Mouse (Mus musculus): ENCODE results near the gene Zfp672. TPM values are rescaled to one million over a fixed set of nuclear protein-coding genes. Genes with fewer than 3 reads are reported as not detected.
"Not testable (repeated sequence)": the region's sequence is repeated elsewhere in the genome, so short reads cannot be mapped to it uniquely, and the experiment has no call there.

The Zfp672 gene
- total RNA-seq (2017), result 33.9 to 39.8 TPM (median 36.0 TPM) in 3 replicates

GRCm38 (mm10) chr11:58330276-58331148, at the start of gene Zfp672, which contains the start of gene Sh3bp5l:
Gene Zfp672, minus strand, starts transcription at chr11:58330339.
Gene Sh3bp5l, plus strand, starts transcription at chr11:58330724.
- ATAC-seq (replicated peaks; ENCODE audit: insufficient number of reproducible peaks, low FRiP score, low TSS enrichment, poor library complexity, severe bottlenecking), result peak; percentile 85

DNA sequence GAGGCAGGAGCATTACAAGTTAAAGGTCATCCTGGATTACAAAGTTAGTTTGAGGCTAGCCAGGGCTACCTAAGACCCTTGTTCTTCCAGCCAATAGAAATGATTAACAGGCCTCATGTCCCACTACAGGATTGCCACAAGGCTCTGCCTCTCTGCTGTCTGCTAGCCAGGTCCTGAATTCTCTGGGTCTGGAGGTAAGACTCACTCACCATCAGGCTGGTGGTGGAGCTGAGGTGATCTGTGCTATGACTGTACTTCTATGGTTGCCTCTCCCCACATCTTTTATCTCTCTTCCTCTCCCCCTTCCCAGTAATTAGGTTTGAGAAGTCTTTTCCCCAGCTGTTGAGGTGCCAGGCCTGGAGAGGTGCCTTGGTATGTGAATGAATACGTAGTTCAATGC, 49.4 kb upstream of the Zfp672 start:
- ATAC-seq (replicated peaks; ENCODE audit: insufficient number of reproducible peaks, low FRiP score, low TSS enrichment, poor library complexity, severe bottlenecking), result no peak

DNA sequence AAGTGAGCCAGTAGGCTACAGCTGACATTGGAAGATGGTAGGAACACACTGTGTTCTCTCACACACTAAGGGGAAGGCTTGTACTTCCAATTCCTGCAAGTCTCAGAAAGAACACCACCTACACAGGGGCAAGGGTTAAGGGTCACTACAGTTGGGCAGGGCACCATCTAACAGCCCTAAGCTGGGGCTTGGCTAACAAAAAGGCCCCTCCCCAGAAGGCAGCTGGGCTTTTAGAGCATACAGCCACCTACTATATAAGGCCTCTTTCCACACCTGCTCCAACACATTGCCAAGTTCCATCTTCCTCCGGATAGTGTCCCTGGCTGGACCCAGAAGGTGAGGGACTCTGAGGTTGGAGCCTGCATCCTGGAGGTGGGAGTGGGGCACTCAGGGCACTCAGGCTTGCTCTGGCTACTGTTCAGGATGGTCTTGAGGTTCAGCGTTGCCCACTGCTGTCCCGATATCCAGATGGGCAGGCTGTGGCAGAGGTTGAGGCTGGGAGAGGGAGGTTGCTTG, 48.7 kb upstream of the Zfp672 start, which contains the start of gene Lypd8:
Lypd8 (plus strand) TSS at position 281 of the 516 bp plus-strand sequence.
- ATAC-seq (replicated peaks; ENCODE audit: insufficient number of reproducible peaks, low FRiP score, low TSS enrichment, poor library complexity, severe bottlenecking), result no peak

DNA sequence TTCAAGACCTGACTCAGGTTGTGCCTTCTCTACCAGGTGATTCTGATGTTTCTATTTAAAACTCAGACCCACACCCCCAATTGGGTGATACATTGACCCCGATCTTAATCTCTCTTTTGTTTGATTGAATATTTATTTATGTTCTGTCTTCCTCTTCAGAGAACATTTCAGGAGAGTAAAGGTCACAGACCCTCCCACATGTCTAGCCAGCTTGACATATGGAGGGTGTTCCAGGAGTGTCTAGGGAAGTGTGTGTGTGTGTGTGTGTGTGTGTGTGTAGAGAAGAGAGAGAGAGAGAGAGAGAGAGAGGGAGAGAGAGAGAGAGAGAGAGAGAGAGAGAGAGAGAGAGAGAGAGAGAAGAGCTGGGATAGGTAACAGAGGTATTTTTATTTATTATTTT, 47.5 kb upstream of the Zfp672 start:
- ATAC-seq (replicated peaks; ENCODE audit: insufficient number of reproducible peaks, low FRiP score, low TSS enrichment, poor library complexity, severe bottlenecking), result no peak

- no peak for ATAC-seq (replicated peaks; ENCODE audit: insufficient number of reproducible peaks, low FRiP score, low TSS enrichment, poor library complexity, severe bottlenecking)
Measured at GRCm38 (mm10) chr11:58377273-58377672, 47.1 kb upstream of the Zfp672 start.

DNA sequence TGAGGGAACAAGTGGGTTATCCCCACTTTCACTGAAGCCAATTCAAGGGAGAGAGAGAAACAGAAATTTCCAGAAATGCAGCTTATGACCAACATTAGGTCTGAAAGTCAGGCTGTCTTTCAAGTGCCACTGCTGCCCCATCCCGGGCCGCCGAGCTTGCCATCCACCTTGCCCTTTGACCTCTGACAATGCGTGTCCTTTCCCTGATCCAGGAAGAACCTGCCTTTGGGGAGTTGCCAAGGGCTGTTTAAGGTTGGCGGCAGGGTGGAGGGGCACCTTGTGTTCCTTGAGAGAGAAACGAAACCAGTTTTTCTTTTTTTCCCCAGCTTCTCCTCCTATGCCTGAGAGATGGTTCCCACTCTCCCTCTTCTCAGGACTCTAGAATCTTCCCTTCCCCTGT, 36.1 kb upstream of the Zfp672 start:
- not testable (repeated sequence) for ATAC-seq (replicated peaks; ENCODE audit: insufficient number of reproducible peaks, low FRiP score, low TSS enrichment, poor library complexity, severe bottlenecking)

DNA sequence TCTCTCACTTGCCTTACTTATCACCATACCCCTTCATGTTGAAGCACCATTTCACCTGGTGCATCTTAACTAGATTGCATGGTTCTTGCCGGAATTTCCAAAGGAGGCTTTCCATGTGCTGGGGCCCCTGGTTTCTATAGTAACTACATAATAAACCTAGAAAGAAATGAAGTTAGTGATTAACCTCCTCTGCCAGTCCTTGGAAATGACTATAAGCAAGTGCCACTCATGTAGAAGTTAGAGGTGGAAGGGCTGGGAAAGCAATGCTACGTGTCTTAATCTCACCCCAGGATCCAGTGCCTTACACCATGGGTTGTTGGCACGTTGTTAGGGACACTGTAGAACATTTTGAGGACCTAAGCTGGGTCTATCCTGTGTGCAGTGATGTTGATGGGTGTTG, 34.3 kb upstream of the Zfp672 start:
- no peak for ATAC-seq (replicated peaks; ENCODE audit: insufficient number of reproducible peaks, low FRiP score, low TSS enrichment, poor library complexity, severe bottlenecking)

- not testable (repeated sequence) for ATAC-seq (replicated peaks; ENCODE audit: insufficient number of reproducible peaks, low FRiP score, low TSS enrichment, poor library complexity, severe bottlenecking)
Measured at GRCm38 (mm10) chr11:58362562-58362961, 32.4 kb upstream of the Zfp672 start.

GRCm38 (mm10) chr11:58357844-58358534, 27.9 kb upstream of the Zfp672 start:
- no peak for ATAC-seq (replicated peaks; ENCODE audit: insufficient number of reproducible peaks, low FRiP score, low TSS enrichment, poor library complexity, severe bottlenecking)

DNA sequence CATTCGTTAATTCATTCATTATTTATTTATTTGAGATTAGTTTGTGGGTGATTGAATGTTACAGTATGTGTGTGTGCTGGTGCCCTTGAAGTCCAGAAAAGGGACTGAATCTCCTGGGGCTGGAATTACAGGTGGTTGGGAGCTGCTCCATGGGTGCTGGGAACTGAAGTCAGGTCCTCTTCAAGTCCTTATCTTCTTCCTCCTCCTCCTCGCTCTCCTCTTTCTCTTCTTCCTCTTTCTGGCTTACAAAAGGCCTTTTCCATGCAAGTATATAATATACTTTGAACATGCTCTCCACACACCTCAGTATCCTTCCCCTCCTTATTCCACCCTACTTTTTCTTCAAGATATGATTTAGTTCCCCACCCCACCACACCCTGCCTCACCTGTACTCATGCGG, 26.9 kb upstream of the Zfp672 start:
- ATAC-seq (replicated peaks; ENCODE audit: insufficient number of reproducible peaks, low FRiP score, low TSS enrichment, poor library complexity, severe bottlenecking), result no peak

DNA sequence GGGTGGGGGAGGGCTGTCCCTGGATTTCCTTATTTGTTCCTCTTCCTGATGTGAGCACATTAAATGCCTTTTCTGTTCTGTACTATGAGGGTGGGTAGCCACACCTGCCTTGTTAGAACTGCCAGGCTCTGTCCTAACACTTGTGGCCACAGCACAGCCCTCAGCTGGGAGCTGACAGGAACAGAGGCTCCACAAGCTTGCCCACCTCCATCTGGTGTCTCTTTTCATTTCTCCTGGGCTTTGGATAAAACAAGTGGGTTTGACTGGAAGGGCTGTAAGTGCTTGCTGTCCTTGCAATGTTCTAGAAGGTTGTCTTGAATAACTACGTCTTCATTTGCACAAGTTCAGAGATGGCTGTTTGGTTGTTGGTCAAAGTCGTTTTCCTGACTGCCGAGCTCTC, 24.8 kb upstream of the Zfp672 start:
- ATAC-seq (replicated peaks; ENCODE audit: insufficient number of reproducible peaks, low FRiP score, low TSS enrichment, poor library complexity, severe bottlenecking), result no peak

- no peak for ATAC-seq (replicated peaks; ENCODE audit: insufficient number of reproducible peaks, low FRiP score, low TSS enrichment, poor library complexity, severe bottlenecking)
Measured at GRCm38 (mm10) chr11:58354476-58354875, 24.3 kb upstream of the Zfp672 start.

- no peak for ATAC-seq (replicated peaks; ENCODE audit: insufficient number of reproducible peaks, low FRiP score, low TSS enrichment, poor library complexity, severe bottlenecking)
Measured at GRCm38 (mm10) chr11:58353709-58354108, 23.6 kb upstream of the Zfp672 start.

GRCm38 (mm10) chr11:58352681-58353548, 22.8 kb upstream of the Zfp672 start:
- ATAC-seq (replicated peaks; ENCODE audit: insufficient number of reproducible peaks, low FRiP score, low TSS enrichment, poor library complexity, severe bottlenecking), result no peak

GRCm38 (mm10) chr11:58351179-58351578, 21.0 kb upstream of the Zfp672 start:
- no peak for ATAC-seq (replicated peaks; ENCODE audit: insufficient number of reproducible peaks, low FRiP score, low TSS enrichment, poor library complexity, severe bottlenecking)

- ATAC-seq (replicated peaks; ENCODE audit: insufficient number of reproducible peaks, low FRiP score, low TSS enrichment, poor library complexity, severe bottlenecking), result no peak
Measured at GRCm38 (mm10) chr11:58350628-58351027, 20.5 kb upstream of the Zfp672 start.

GRCm38 (mm10) chr11:58346745-58347144, 16.6 kb upstream of the Zfp672 start:
- ATAC-seq (replicated peaks; ENCODE audit: insufficient number of reproducible peaks, low FRiP score, low TSS enrichment, poor library complexity, severe bottlenecking), result no peak

- no peak for ATAC-seq (replicated peaks; ENCODE audit: insufficient number of reproducible peaks, low FRiP score, low TSS enrichment, poor library complexity, severe bottlenecking)
Measured at GRCm38 (mm10) chr11:58334746-58335145, 4.6 kb upstream of the Zfp672 start.

DNA sequence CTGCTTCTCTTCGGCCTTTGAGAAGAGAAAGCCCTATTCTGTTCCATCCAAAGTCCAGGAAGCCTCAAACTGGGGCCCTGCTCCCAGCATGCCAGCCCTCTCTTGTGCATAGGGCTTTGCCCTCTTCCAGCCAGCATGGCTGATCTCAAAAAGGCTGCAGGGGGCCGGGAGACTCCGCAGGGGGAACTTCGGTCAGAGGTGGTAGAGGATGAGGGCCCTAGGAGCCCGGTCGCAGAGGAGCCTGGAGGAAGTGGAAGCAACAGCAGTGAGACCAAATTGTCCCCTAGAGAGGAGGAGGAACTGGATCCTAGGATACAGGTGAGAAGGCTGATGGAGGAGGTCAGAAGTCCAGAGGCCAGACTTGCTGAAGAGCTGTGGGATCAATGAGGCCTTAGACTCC, 1.4 kb upstream of the Zfp672 start:
- no peak for ATAC-seq (replicated peaks; ENCODE audit: insufficient number of reproducible peaks, low FRiP score, low TSS enrichment, poor library complexity, severe bottlenecking)
